Mouse (Mus musculus) stomach, embryonic 16.5 days (tissue): Measurements from ENCODE around the gene Vti1a. TPM values are rescaled to one million over a fixed set of nuclear protein-coding genes. Genes with fewer than 3 reads are reported as not detected.

Experiments
- ATAC-seq: fragments of 200-750 bp; cut with Nextera tagmentation; 2 replicates; pipeline ENCODE4 v1.8.0; 2017; ENCODE audit warnings: moderate number of reproducible peaks, moderate TSS enrichment; ENCODE audit not compliant: insufficient read depth, low FRiP score
- H3K27ac ChIP-seq: fragments of 300-500 bp; sonication (generic); 2 replicates; pipeline ENCODE4 v1.5.1; 2014; ENCODE audit warnings: low read length
- H3K27me3 ChIP-seq: fragments of 300-500 bp; sonication (generic); 2 replicates; pipeline ENCODE4 v1.6.1; 2014; ENCODE audit warnings: low read length, control low read depth, mixed read lengths; ENCODE audit not compliant: control insufficient read depth, insufficient read depth
- H3K36me3 ChIP-seq: fragments of 300-500 bp; sonication (generic); 2 replicates; pipeline ENCODE4 v1.6.1; 2014; ENCODE audit warnings: low read length; ENCODE audit not compliant: control insufficient read depth, insufficient read depth
- H3K4me1 ChIP-seq: fragments of 300-500 bp; sonication (generic); 2 replicates; pipeline ENCODE4 v1.6.1; 2014; ENCODE audit warnings: low read length, control low read depth, mixed read lengths; ENCODE audit not compliant: control insufficient read depth, insufficient read depth
- H3K4me2 ChIP-seq: fragments of 300-500 bp; sonication (generic); 2 replicates; pipeline ENCODE4 v1.6.1; 2014; ENCODE audit warnings: low read depth, low read length, mixed read lengths
- H3K4me3 ChIP-seq: fragments of 300-500 bp; sonication (generic); replicated peaks from 2 replicates; pipeline ENCODE4 v1.5.1; 2014; ENCODE audit warnings: mild to moderate bottlenecking, low read length
- H3K9ac ChIP-seq: fragments of 300-500 bp; sonication (generic); 2 replicates; pipeline ENCODE4 v1.6.1; 2014; ENCODE audit warnings: low read length
- H3K9me3 ChIP-seq: fragments of 300-500 bp; sonication (generic); replicated peaks from 2 replicates; pipeline ENCODE4 v1.6.1; 2016; ENCODE audit warnings: low read length, control low read depth; ENCODE audit not compliant: control insufficient read depth
- WGBS: fragments of 180-500 bp; shearing (Covaris S2); extraction: QIAGEN DNeasy Blood & Tissue Kit; methylation state at CpG from one replicate; pipeline ENCODE4 v1.1.7; 2014; 5-methylcytosine and 5-hydroxymethylcytosine counted together
- polyA plus RNA-seq: library from polyadenylated mRNA; unstranded; fragments of >200 nt; fragmentation: Nextera tagmentation; extraction: Ambion mirVana; gene quantifications from 2 replicates; pipeline ENCODE4 v1.2.1, GENCODE M21; 2015

Gene Vti1a
- polyA plus RNA-seq, 1 experiment from 2014 or later: 26.1 TPM

DNA sequence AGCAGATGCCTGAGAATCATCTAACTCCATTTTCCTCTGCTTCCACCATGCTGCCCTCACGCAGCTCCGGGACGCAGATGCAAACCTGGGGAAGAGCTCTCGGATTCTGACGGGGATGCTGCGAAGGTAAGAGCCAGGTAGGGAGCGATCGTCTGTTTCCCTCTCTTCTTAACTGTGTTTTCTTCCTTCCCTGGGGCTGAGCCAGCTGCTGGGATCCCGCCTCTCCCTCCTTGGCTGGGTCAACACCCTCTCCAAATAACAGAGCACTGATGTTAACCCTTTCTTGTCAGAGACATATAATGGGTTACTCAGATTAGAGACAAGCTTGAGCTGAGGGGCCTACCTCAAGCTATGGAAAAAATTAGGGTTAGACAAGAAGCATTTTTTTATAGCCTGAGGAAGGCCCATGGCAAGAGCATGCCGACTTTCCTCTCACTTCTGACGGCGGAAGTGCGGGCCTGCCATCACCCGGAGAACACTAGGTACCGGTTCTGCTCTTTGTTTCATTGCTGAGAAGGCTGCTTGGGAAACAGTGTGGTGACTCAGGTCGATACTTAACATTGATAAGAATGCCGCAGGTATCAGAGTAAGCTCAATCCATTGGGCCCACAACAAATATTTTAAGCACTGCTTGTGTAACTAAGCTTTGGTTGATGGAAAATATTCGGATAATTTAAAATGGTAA, 183.2 kb downstream of the Vti1a start:
- 55% methylated on average over 18 of the region's 18 CpGs for WGBS
- no peak overlapping the region for H3K9ac ChIP-seq

DNA sequence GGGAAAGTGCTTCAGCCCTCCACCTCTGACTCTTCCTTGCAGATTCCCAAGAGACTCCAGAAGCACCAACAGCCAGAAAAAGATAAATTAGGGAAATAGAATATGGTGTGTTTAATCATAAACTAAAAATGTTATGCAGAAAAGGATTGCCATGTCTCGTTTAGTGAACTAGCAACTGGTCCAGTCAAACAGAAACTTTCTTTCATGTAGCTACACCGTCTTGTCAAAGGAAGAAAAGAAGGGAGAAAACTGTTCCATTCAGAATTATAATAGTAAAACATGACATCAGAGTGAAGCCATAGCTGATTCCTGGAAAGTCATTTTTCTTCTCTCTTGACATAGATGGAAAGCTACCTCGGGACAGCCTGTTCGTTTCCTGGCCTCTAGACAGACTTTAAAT, 185.9 kb downstream of the Vti1a start:
- WGBS: 30% methylated on average over 4 of the region's 4 CpGs
- ATAC-seq: no peak
- Histone ChIP-seq H3K27ac (no peak overlapping the region), H3K36me3 (no peaks in the 10 kb centered on the region), H3K4me3 (no peak overlapping the region), H3K4me2 (no peak overlapping the region), H3K9me3 (no peaks in the 10 kb centered on the region), H3K4me1 (peaks cover 9% of the 10 kb centered on the region; the same call in 1 of the 2 replicates), H3K9ac (no peak overlapping the region), H3K27me3 (no peaks in the 10 kb centered on the region)

More for the DNA sequence above, 183.2 kb downstream of the Vti1a start:
- Histone ChIP-seq H3K4me1 (peaks cover 9% of the 10 kb centered on the region; the same call in 1 of the 2 replicates), H3K27ac (no peak overlapping the region), H3K4me3 (0 out of 2 replicates have a peak overlapping the region, but pooled peaks have one; percentile 12), H3K9me3 (no peaks in the 10 kb centered on the region), H3K4me2 (peak overlapping the region; percentile 29), H3K27me3 (no peaks in the 10 kb centered on the region), H3K36me3 (no peaks in the 10 kb centered on the region)
- peak; percentile 71 for ATAC-seq

DNA sequence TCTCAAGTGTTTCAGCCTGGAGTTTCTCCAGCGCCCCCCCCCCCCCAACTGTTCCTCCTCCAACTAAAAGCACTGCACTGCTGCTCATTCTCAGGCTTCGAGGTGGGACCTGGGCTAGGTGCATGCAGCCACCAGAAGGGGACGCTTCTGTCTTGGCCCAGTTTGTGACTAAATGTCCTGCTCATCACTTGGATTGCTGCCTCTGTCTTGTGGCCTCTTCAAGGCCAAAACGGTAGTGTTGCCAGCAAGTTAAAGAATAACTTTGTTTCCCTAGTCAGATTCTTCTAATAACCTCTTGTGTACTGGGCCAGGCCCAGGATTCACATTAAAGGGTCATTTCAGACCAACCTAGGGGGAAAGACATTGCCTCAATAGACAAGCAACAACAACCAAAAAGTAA, 187.7 kb downstream of the Vti1a start:
- H3K4me2 ChIP-seq: no peak overlapping the region
- no peaks in the 10 kb centered on the region for H3K9me3 ChIP-seq
- H3K4me3 ChIP-seq: no peak overlapping the region
- H3K4me1 ChIP-seq: peaks cover 9% of the 10 kb centered on the region; the same call in 1 of the 2 replicates
- no peaks in the 10 kb centered on the region for H3K36me3 ChIP-seq
- no peak overlapping the region for H3K9ac ChIP-seq
- WGBS: 65% methylated on average over 4 of the region's 4 CpGs
- H3K27ac ChIP-seq: no peak overlapping the region
- no peak for ATAC-seq
- H3K27me3 ChIP-seq: no peaks in the 10 kb centered on the region

DNA sequence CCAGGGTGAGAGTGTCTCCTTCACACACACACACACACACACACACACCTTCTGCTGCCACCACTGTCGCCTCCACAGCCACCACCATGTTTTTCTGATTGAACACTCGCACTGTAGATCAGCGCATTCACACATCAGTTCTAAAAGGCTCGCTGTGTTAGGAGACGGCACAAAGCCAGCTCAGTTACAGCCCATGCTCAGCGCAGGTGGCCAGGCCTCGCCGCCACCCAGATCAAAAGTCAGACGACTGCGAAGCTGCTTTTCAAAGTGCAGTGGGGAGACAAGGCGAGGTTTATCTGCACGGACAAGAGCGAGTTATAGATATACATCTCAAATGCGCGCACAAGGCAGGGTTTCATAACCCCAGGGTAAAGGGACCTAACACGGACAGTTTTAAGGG, 191.7 kb downstream of the Vti1a start:
- WGBS: 62% methylated on average over 16 of the region's 16 CpGs
- Histone ChIP-seq H3K9me3 (no peaks in the 10 kb centered on the region), H3K4me2 (no peak overlapping the region), H3K27me3 (no peaks in the 10 kb centered on the region), H3K27ac (no peak overlapping the region), H3K36me3 (no peaks in the 10 kb centered on the region), H3K9ac (no peak overlapping the region), H3K4me1 (no peaks in the 10 kb centered on the region), H3K4me3 (no peak overlapping the region)
- ATAC-seq: no peak

DNA sequence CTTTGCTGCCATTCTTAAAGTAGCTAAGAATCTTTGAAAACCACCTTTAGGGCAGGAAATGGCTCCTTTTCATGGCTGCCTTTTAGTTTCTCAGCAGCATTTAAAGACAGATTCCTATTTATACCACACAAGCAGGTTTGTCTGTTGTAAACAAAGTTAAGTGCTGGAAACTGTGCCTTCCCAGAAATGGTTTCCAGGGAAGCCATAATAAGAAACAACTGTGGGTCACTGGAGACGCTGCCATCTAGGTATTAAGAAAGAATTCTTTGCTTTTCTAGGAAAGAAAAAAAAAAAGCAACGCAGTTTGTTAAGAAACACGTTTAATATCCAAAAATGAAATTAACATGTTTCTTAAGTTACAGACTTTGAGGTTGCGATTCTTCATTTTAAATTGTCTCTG, 192.1 kb downstream of the Vti1a start:
- Histone ChIP-seq H3K36me3 (no peaks in the 10 kb centered on the region), H3K4me1 (no peaks in the 10 kb centered on the region), H3K9me3 (no peaks in the 10 kb centered on the region), H3K27ac (no peak overlapping the region), H3K27me3 (no peaks in the 10 kb centered on the region), H3K9ac (no peak overlapping the region), H3K4me3 (no peak overlapping the region), H3K4me2 (no peak overlapping the region)
- ATAC-seq: no peak
- 87% methylated on average over 4 of the region's 4 CpGs for WGBS

DNA sequence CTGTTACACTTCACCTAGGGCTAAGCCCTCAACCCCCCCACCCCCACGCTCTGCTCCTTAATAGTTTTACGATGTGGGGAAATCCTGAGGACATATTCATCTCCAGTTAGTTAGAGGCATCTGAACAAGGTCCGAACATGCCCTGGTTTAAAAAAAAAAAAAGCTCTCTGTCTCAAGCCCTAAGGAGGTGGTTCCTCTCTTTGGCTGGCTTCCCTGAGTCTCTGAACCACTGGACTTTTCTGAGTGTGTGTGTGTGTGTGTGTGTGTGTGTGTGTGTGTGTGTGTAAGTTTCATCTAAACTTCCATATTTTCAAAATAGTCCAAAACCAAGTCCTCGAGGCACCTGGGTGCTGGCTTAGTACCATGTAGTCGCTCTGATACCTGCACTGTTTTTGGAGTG, 192.9 kb downstream of the Vti1a start:
- WGBS: 79% methylated on average over 5 of the region's 5 CpGs

DNA sequence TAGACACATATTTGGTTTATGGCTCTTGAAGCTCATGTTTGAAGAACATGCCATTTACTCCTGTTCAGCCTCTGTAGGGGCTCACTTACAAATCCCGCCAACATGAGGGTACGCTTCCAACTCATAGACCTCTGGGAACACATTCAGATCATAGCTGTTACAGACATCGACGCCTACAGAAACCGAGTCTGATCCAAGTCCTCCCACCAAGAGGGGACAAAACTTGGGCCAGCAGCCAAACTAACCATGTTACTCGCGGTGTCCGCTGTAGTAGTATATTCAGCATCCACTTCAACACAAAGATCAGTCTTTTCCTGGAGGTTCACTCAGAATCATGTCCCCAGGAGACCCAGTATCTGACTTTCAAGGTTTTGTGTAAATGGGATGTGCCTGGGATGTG, 193.5 kb downstream of the Vti1a start:
- Histone ChIP-seq H3K27ac (no peak overlapping the region), H3K36me3 (no peaks in the 10 kb centered on the region), H3K4me3 (no peak overlapping the region), H3K27me3 (no peaks in the 10 kb centered on the region), H3K9me3 (no peaks in the 10 kb centered on the region), H3K4me2 (no peak overlapping the region), H3K4me1 (no peaks in the 10 kb centered on the region), H3K9ac (no peak overlapping the region)
- WGBS: 91% methylated on average over 8 of the region's 8 CpGs
- ATAC-seq: no peak

More for the DNA sequence above, 192.9 kb downstream of the Vti1a start:
- no peaks in the 10 kb centered on the region for H3K9me3 ChIP-seq
- H3K4me1 ChIP-seq: no peaks in the 10 kb centered on the region
- H3K36me3 ChIP-seq: no peaks in the 10 kb centered on the region
- no peak overlapping the region for H3K4me3 ChIP-seq
- ATAC-seq: no peak
- H3K9ac ChIP-seq: no peak overlapping the region
- H3K27ac ChIP-seq: no peak overlapping the region
- no peak overlapping the region for H3K4me2 ChIP-seq
- no peaks in the 10 kb centered on the region for H3K27me3 ChIP-seq

DNA sequence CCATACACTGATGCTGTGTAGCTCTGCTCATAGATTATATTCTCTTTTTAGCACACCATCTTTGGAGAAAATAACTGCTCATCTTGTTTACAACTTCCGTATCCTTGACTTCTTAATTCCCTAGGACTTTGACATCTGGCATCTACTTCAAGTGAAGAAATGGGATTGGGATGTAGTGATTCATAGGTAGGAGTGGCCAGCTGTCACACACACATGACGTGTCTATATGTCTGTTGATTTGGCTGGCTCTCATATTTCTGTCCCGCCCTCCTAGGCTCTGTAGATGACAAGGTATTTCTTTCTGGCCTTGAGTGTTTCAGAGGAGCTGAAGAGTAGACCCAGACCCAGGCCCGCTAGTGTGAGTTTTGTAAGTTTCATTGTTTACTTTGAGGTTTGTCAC, 197.8 kb downstream of the Vti1a start:
- Histone ChIP-seq H3K27ac (no peak overlapping the region), H3K9me3 (no peaks in the 10 kb centered on the region), H3K36me3 (no peaks in the 10 kb centered on the region), H3K27me3 (no peaks in the 10 kb centered on the region), H3K4me2 (no peak overlapping the region), H3K4me3 (no peak overlapping the region), H3K4me1 (no peaks in the 10 kb centered on the region), H3K9ac (no peak overlapping the region)
- ATAC-seq: no peak
- 67% methylated on average over 4 of the region's 4 CpGs for WGBS

DNA sequence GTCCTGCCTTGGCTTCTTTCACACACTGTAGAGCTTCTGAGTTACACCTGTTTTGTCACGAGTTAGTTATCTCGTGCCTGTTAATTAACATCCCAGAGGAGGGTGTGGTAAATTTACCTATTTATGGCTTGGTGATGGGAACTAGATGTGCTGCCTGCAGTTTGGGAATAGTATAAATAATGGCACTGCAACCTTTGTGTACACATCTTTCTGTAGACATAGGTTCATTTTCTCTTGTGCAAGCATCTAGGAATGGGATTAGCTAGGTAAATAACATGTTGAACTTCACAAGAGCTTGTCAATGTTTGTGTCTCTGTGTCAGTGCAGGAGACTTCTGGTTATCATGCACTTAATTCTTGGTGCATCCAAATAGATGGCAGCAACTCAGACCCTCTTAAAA, 204.1 kb downstream of the Vti1a start:
- Histone ChIP-seq H3K27me3 (no peaks in the 10 kb centered on the region), H3K9me3 (no peaks in the 10 kb centered on the region), H3K4me1 (0 out of 2 replicates have a peak, but pooled peaks cover 3% of the 10 kb centered on the region), H3K9ac (no peak overlapping the region), H3K27ac (no peak overlapping the region), H3K36me3 (no peaks in the 10 kb centered on the region), H3K4me2 (no peak overlapping the region), H3K4me3 (no peak overlapping the region)
- no peak for ATAC-seq
- WGBS: 51% methylated on average over 2 of the region's 2 CpGs
